Mouse (Mus musculus) liver, adult 2 months (tissue): ENCODE data around the gene Wdr24.

Experiments used
- CTCF ChIP-seq: fragments of 200-500 bp; IDR thresholded peaks from 2 replicates; pipeline ENCODE4 v1.5.1; 2011; ENCODE audit warnings: low read depth, low read length, control low read depth
- POLR2A ChIP-seq: fragments of 200-500 bp; IDR thresholded peaks from 2 replicates; pipeline ENCODE4 v1.6.1; 2011; ENCODE audit warnings: low read length, control low read depth; ENCODE audit not compliant: insufficient read depth; ENCODE audit errors: extremely low read depth

- no peak for TF ChIP-seq CTCF
- TF ChIP-seq POLR2A, result no peak
Observed at GRCm38 (mm10) chr17:25861704-25862612, 38.5 kb downstream of the Wdr24 start.
